Comparison of ENCODE assay signal across 9 mouse cellular contexts in the genomic region with DNA sequence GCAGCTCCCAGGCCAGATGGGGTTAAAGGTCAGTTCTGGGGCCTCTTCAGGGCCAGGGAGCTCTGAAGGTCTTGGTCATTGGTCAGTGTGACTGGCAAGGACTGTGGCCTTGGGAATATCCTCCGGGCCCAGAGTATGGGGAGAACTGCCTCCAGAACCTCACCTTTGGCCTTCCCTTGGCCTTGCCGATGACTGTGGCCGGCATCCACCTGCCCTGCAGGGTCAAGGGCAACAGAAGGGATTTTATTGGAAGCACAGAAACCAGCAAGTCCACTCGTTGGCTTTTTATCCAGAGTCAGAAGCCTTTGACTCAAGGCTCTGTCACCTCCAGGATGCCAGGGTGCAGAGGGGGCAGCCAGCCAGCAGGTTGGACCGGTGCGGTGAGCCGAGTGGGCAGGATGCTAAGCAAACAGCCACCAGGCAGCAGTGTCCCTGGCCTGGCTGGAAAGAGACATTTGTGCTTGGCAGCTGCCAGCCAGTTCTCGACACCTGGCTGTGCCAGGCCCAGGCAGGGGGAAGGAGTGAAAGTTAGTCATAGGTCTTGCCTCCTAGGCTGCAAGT.
DNase-seq lines count a peak whose midpoint lies in the region; ATAC-seq lines count a peak whose summit lies in the region.
"Had no signal": no experiment of that assay in that cellular context is flagged by ENCODE, and none has a peak within 500 bp of the region (broad histone marks: within the 10 kb centered on the region; RNA-seq: fewer than 3 reads in every experiment).

No protein-coding gene starts in this region.

- no peak overlapping the region for H3K27ac ChIP-seq in heart, embryonic 12.5 days (ENCODE audit: poor library complexity, severe bottlenecking)
- peak overlapping the region; percentile 53 for H3K27ac ChIP-seq in lung, embryonic 16.5 days (ENCODE audit: low read length)
- no peak overlapping the region; the same call in 1 of the 2 replicates for H3K27ac ChIP-seq in forebrain, embryonic 16.5 days (ENCODE audit: low read length)
- H3K27ac ChIP-seq: hindbrain, embryonic 15.5 days had no signal

- WGBS in heart, embryonic 12.5 days = 80% methylated on average over 8 of the region's 8 CpGs
- 56% methylated on average over 8 of the region's 8 CpGs for WGBS in lung, embryonic 16.5 days
- WGBS in forebrain, embryonic 16.5 days = 74% methylated on average over 8 of the region's 8 CpGs

- H3K4me3 ChIP-seq in heart, embryonic 12.5 days = no peak overlapping the region
- no peak overlapping the region for H3K4me3 ChIP-seq in lung, embryonic 16.5 days (ENCODE audit: low read length)
- no peak overlapping the region for H3K4me3 ChIP-seq in forebrain, embryonic 16.5 days (replicated peaks; ENCODE audit: low read length)
- H3K4me3 ChIP-seq: hindbrain, embryonic 15.5 days had no signal

- H3K4me1 ChIP-seq in heart, embryonic 12.5 days (replicated peaks) = peaks cover 99% of the 10 kb centered on the region
- H3K4me1 ChIP-seq in lung, embryonic 16.5 days (replicated peaks; ENCODE audit: control insufficient read depth, insufficient read depth, low read length) = peaks cover 67% of the 10 kb centered on the region
- H3K4me1 ChIP-seq in forebrain, embryonic 16.5 days (replicated peaks; ENCODE audit: control insufficient read depth, insufficient read depth, low read length) = peaks cover 87% of the 10 kb centered on the region

- intact Hi-C loops in heart, postnatal 36 days (cut with DNase I) = no loop called here

- H3K9me3 ChIP-seq in heart, embryonic 12.5 days (replicated peaks) = no peaks in the 10 kb centered on the region
- no peaks in the 10 kb centered on the region for H3K9me3 ChIP-seq in lung, embryonic 16.5 days (ENCODE audit: control insufficient read depth, low read length)
- no peaks in the 10 kb centered on the region for H3K9me3 ChIP-seq in forebrain, embryonic 16.5 days (ENCODE audit: control insufficient read depth, low read length)
- H3K9me3 ChIP-seq: hindbrain, embryonic 15.5 days had no signal

- DNase-seq in heart, postnatal 36 days = no peak
- DNase-seq in MN1 (ENCODE audit: low spot score) = peak; percentile 75
- DNase-seq in gastrocnemius, postnatal 25 days = peak; percentile 64
- no peak for DNase-seq in ovary, postnatal 36 days (ENCODE audit: low spot score)
- no peak for DNase-seq in embryo, embryonic 9.5 days (ENCODE audit: extremely low spot score)

- H3K4me2 ChIP-seq in heart, embryonic 12.5 days = 0 out of 2 replicates have a peak overlapping the region, but pooled peaks have one; percentile 1
- H3K4me2 ChIP-seq in lung, embryonic 16.5 days (ENCODE audit: low read depth, low read length) = no peak overlapping the region
- no peak overlapping the region for H3K4me2 ChIP-seq in forebrain, embryonic 16.5 days (ENCODE audit: low read length)
- H3K4me2 ChIP-seq: hindbrain, embryonic 15.5 days had no signal

- no peak for ATAC-seq in heart, embryonic 12.5 days (ENCODE audit: insufficient number of reproducible peaks, low FRiP score)
- ATAC-seq in lung, embryonic 16.5 days (ENCODE audit: low read depth) = no peak
- no peak for ATAC-seq in forebrain, embryonic 16.5 days

- H3K36me3 ChIP-seq in heart, embryonic 12.5 days = no peaks in the 10 kb centered on the region
- no peaks in the 10 kb centered on the region for H3K36me3 ChIP-seq in lung, embryonic 16.5 days (ENCODE audit: control insufficient read depth, insufficient read depth, low read length)
- no peaks in the 10 kb centered on the region for H3K36me3 ChIP-seq in forebrain, embryonic 16.5 days (ENCODE audit: control insufficient read depth, insufficient read depth)
- H3K36me3 ChIP-seq: hindbrain, embryonic 15.5 days had no signal

- H3K9ac ChIP-seq in heart, embryonic 12.5 days = 0 out of 2 replicates have a peak overlapping the region, but pooled peaks have one; percentile 4
- H3K9ac ChIP-seq in lung, embryonic 16.5 days (ENCODE audit: low read length) = peak overlapping the region; percentile 26; the same call in 1 of the 2 replicates
- H3K9ac ChIP-seq in forebrain, embryonic 16.5 days (replicated peaks; ENCODE audit: low read depth, low read length) = no peak overlapping the region; the same call in 1 of the 2 replicates
- H3K9ac ChIP-seq: hindbrain, embryonic 15.5 days had no signal

- H3K27me3 ChIP-seq in heart, embryonic 12.5 days (replicated peaks) = no peaks in the 10 kb centered on the region
- no peaks in the 10 kb centered on the region for H3K27me3 ChIP-seq in lung, embryonic 16.5 days (ENCODE audit: control insufficient read depth, insufficient read depth, low read depth, low read length)
- H3K27me3 ChIP-seq in forebrain, embryonic 16.5 days (replicated peaks; ENCODE audit: control insufficient read depth, insufficient read depth, low read length) = no peaks in the 10 kb centered on the region
- H3K27me3 ChIP-seq: hindbrain, embryonic 15.5 days had no signal

Comparison
In these comparisons a context has a peak if more than half of its experiments do, and no peak if none do; other contexts are left out.
1. DNase-seq: peak in MN1 (single experiment) and gastrocnemius, postnatal 25 days (single experiment); none in heart, postnatal 36 days (0 of 2), ovary, postnatal 36 days (single experiment) and embryo, embryonic 9.5 days (single experiment).